Mouse (Mus musculus) adrenal gland, postnatal 10 days (tissue): Measurements from ENCODE around the gene Rangrf. TPM values are rescaled to one million over a fixed set of nuclear protein-coding genes. Genes with fewer than 3 reads are reported as not detected.
A peak's percentile ranks its signal among the peaks of the same experiment; 100 is the strongest.
"Not testable (repeated sequence)": the region's sequence is repeated elsewhere in the genome, so short reads cannot be mapped to it uniquely, and the experiment has no call there.

ENCODE experiments used
- DNase-seq: peaks from one replicate; pipeline ENCODE4 v3.0.0; 2021; ENCODE audit warnings: mixed read lengths
- long read RNA-seq, 2 experiments: library from polyadenylated mRNA; stranded (forward); transcript quantifications; one replicate each; pipeline ENCODE4 v2.0.0; 2021
- total RNA-seq, 2 experiments: library from RNA; stranded (reverse); gene quantifications; 2 replicates each; pipeline ENCODE4 v1.2.3; 2021

Gene Rangrf
- 10 to 100 TPM; 20.4 to 24.7 TPM for total RNA-seq
- long read RNA-seq, experiment 1, transcript Rangrf-201 (5 exons, 820 nt), result major isoform, 14 of 18 reads
- long read RNA-seq, experiment 1, partial matches to known transcripts, result 1 of 18 reads
- long read RNA-seq, experiment 1, other reads (novel, unspliced or antisense), result 3 of 18 reads
- long read RNA-seq, experiment 2, transcript Rangrf-201 (5 exons, 820 nt), result major isoform, 5 of 6 reads
- long read RNA-seq, experiment 2, partial matches to known transcripts, result 1 of 6 reads
- long read RNA-seq, experiment 2, other reads (novel, unspliced or antisense), result 0 of 6 reads

- DNase-seq, result no peak
These were observed at the start of gene Rangrf for GRCm38 (mm10) chr11:68975085-68975484. Gene Rangrf, minus strand, starts transcription at chr11:68975185.

- DNase-seq, result no peak
These were observed 45.7 kb upstream of the Rangrf start for GRCm38 (mm10) chr11:69020691-69021090.

- no peak for DNase-seq
These were observed 41.8 kb upstream of the Rangrf start for GRCm38 (mm10) chr11:69016755-69017154.

- DNase-seq, result peak; percentile 93
These were observed 40.9 kb upstream of the Rangrf start, which contains the start of gene Ctc1 for GRCm38 (mm10) chr11:69015644-69016441. Gene Ctc1, plus strand, starts transcription at chr11:69015911.

- peak; percentile 91 for DNase-seq
These were observed 37.2 kb upstream of the Rangrf start for GRCm38 (mm10) chr11:69012071-69012601.

GRCm38 (mm10) chr11:69011445-69011844, 36.5 kb upstream of the Rangrf start:
- DNase-seq, result not testable (repeated sequence)

GRCm38 (mm10) chr11:69010400-69011323, 35.7 kb upstream of the Rangrf start:
- no peak for DNase-seq

- DNase-seq, result no peak
These were observed 34.5 kb upstream of the Rangrf start for GRCm38 (mm10) chr11:69009508-69009907.

- DNase-seq, result peak; percentile 95
These were observed 33.5 kb upstream of the Rangrf start, which contains the start of gene Pfas for GRCm38 (mm10) chr11:69008182-69009121. Gene Pfas, minus strand, starts transcription at chr11:69008460.

GRCm38 (mm10) chr11:69006575-69006974, 31.6 kb upstream of the Rangrf start:
- not testable (repeated sequence) for DNase-seq

GRCm38 (mm10) chr11:69005193-69005592, 30.2 kb upstream of the Rangrf start:
- no peak for DNase-seq

GRCm38 (mm10) chr11:69003592-69003991, 28.6 kb upstream of the Rangrf start:
- DNase-seq, result peak; percentile 67

- DNase-seq, result not testable (repeated sequence)
These were observed 27.8 kb upstream of the Rangrf start for GRCm38 (mm10) chr11:69002782-69003181.

- DNase-seq, result no peak
These were observed 22.1 kb upstream of the Rangrf start for GRCm38 (mm10) chr11:68997080-68997479.

GRCm38 (mm10) chr11:68994377-68994776, 19.4 kb upstream of the Rangrf start:
- DNase-seq, result no peak

- DNase-seq, result peak; percentile 54
These were observed 18.1 kb upstream of the Rangrf start for GRCm38 (mm10) chr11:68993122-68993521.

- peak; percentile 52 for DNase-seq
These were observed 13.4 kb upstream of the Rangrf start for GRCm38 (mm10) chr11:68988341-68988740.

GRCm38 (mm10) chr11:68987365-68987882, 12.4 kb upstream of the Rangrf start:
- no peak for DNase-seq

- DNase-seq, result peak; percentile 88
These were observed 7.8 kb upstream of the Rangrf start for GRCm38 (mm10) chr11:68982639-68983369.

GRCm38 (mm10) chr11:68980919-68981318, 5.9 kb upstream of the Rangrf start:
- DNase-seq, result no peak
